Mouse (Mus musculus): ENCODE data around the gene Tgm4.

GRCm38 (mm10) chr9:123103425-123103824 lies 68.9 kb downstream of the Tgm4 start:
- no peak for TF ChIP-seq POLR2A (IDR thresholded peaks at IDR 0.05; ENCODE audit: low read depth, low read length)
- no peak for TF ChIP-seq CTCF (IDR thresholded peaks at IDR 0.05; ENCODE audit: extremely low read depth, insufficient read length, insufficient replicate concordance, low read depth, low read length)

All from small intestine, adult 2 months (tissue).